Mouse (Mus musculus) skeletal muscle tissue, adult 2 months (tissue): ENCODE results near the gene Gm4707.
"Not testable (repeated sequence)": the region's sequence is repeated elsewhere in the genome, so short reads cannot be mapped to it uniquely, and the experiment has no call there.

Experiments
- DNase-seq: peaks from one replicate; pipeline ENCODE4 v3.0.0-alpha.2; 2012; ENCODE audit warnings: low read depth, low spot score

The Gm4707 gene

GRCm38 (mm10) chr17:71444718-71445117 lies 15.0 kb downstream of the Gm4707 start:
- no peak for DNase-seq

DNA sequence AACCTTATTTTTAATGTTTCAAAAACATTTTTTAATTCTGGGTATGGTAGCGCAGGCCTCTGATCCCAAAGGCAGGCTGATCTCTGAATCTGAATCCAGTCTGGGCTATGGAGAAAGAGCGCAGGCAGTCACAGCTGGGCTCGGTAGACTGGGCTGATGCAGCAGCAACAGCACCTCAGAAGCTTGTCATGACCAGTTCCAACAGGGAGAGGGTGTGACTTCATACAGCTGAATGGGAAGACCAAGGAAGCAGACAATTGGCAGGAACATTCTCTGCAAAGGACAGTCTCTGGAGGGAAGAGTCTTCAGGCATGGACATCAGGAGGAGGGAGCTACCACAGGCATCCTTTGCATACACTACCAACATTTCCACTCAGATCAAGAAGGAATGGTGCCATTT lies 15.6 kb downstream of the Gm4707 start:
- no peak for DNase-seq

DNA sequence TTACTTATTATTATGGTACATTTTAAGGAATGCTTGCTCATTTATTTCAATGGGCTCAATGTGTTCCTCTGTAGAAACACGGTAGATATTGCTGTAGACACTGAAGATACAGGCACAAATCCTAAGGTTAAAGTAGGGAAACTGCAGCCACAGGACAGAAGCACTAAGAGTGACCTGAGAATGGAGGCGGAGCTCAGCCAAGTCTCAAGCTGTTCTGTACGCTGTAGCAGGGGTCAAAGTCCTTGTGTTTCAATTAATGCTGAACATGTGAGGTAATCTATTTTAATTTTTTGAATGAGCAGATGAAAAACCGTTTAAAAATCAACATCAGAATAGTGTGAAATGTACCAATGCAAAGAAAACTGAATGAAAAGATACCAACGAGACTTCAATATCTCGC lies 16.4 kb downstream of the Gm4707 start:
- DNase-seq: no peak

DNA sequence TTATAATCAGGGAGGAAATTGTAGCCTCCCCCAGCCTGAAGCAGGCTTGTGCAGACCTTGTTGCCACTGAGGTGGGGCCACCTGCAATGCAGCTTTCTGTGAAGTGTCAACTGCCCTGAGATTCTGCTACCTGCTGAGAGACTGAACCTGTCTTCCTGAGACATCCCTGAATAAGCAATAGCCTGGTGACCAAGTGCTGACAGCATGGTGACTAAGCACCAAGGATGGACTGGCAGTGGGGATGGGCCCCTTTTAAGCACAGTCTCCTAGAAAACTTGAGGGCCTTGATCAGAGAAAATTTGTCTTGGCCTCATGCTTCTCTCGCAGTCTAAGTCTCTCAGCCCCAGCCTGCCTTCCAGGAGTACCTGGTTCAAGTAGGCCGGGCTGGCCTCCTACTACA lies 37.2 kb downstream of the Gm4707 start:
- DNase-seq: not testable (repeated sequence)

- not testable (repeated sequence) for DNase-seq
Measured at GRCm38 (mm10) chr17:71419448-71419847, 40.3 kb downstream of the Gm4707 start.

- no peak for DNase-seq
Measured at GRCm38 (mm10) chr17:71417008-71417407, 42.7 kb downstream of the Gm4707 start.
